Mouse (Mus musculus) neural tube, embryonic 12.5 days (tissue): ENCODE measurements around the gene Gm44973. TPM values are rescaled to one million over a fixed set of nuclear protein-coding genes. Genes with fewer than 3 reads are reported as not detected.
A peak's percentile ranks its signal among the peaks of the same experiment; 100 is the strongest.

Source experiments
- ATAC-seq: fragments of 200-750 bp; cut with Nextera tagmentation; 2 replicates; pipeline ENCODE4 v1.8.0; 2017; ENCODE audit warnings: low read depth, mild to moderate bottlenecking, moderate TSS enrichment, moderate library complexity; ENCODE audit not compliant: low FRiP score
- H3K27ac ChIP-seq: fragments of 300-500 bp; sonication (generic); 2 replicates; pipeline ENCODE4 v1.5.1; 2016
- H3K27me3 ChIP-seq: fragments of 300-500 bp; sonication (generic); replicated peaks from 2 replicates; pipeline ENCODE4 v1.6.1; 2016; ENCODE audit warnings: mild to moderate bottlenecking
- H3K36me3 ChIP-seq: fragments of 300-500 bp; sonication (generic); 2 replicates; pipeline ENCODE4 v1.6.1; 2016; ENCODE audit warnings: mild to moderate bottlenecking
- H3K4me1 ChIP-seq: fragments of 300-500 bp; sonication (generic); 2 replicates; pipeline ENCODE4 v1.6.1; 2016
- H3K4me2 ChIP-seq: fragments of 300-500 bp; sonication (generic); replicated peaks from 2 replicates; pipeline ENCODE4 v1.6.1; 2016; ENCODE audit warnings: mild to moderate bottlenecking
- H3K4me3 ChIP-seq: fragments of 300-500 bp; sonication (generic); 2 replicates; pipeline ENCODE4 v1.5.1; 2016
- H3K9ac ChIP-seq: fragments of 300-500 bp; sonication (generic); 2 replicates; pipeline ENCODE4 v1.6.1; 2016; ENCODE audit warnings: mild to moderate bottlenecking
- H3K9me3 ChIP-seq: fragments of 300-500 bp; sonication (generic); 2 replicates; pipeline ENCODE4 v1.6.1; 2016; ENCODE audit warnings: mild to moderate bottlenecking
- WGBS: fragments of 180-500 bp; shearing (Covaris S2); methylation state at CpG from one replicate; pipeline ENCODE4 v1.1.7; 2016; 5-methylcytosine and 5-hydroxymethylcytosine counted together
- polyA plus RNA-seq: library from polyadenylated mRNA; unstranded; fragments of >200 nt; fragmentation: Nextera tagmentation; extraction: Ambion mirVana; gene quantifications from 2 replicates; pipeline ENCODE4 v1.2.1, GENCODE M21; 2016

The Gm44973 gene
- 0.26 TPM in 1 of 2 replicates, not detected in the other for polyA plus RNA-seq

GRCm38 (mm10) chr7:5015118-5016001, at the start of gene Gm44973:
Gm44973 (plus strand) TSS chr7:5015496.
- H3K4me2 ChIP-seq = peak within 1 kb of the TSS; percentile 55
- peak within 1 kb of the TSS; percentile 63 for H3K4me3 ChIP-seq
- H3K27ac ChIP-seq = peak within 1 kb of the TSS; percentile 95
- WGBS = under 1% methylated on average over 74 of the region's 76 CpGs
- ATAC-seq = peak; percentile 82
- H3K9me3 ChIP-seq = no peaks in the 10 kb centered on the region
- peaks cover 26% of the 10 kb centered on the region for H3K36me3 ChIP-seq
- H3K9ac ChIP-seq = peak within 1 kb of the TSS; percentile 78
- no peaks in the 10 kb centered on the region for H3K4me1 ChIP-seq
- no peaks in the 10 kb centered on the region for H3K27me3 ChIP-seq

GRCm38 (mm10) chr7:4971068-4971467, 44.2 kb upstream of the Gm44973 start, which contains the start of gene Sbk3:
Sbk3 (minus strand) TSS chr7:4971168.
- Histone ChIP-seq H3K9ac (no peak within 1 kb of the TSS), H3K36me3 (no peaks in the 10 kb centered on the region), H3K9me3 (no peaks in the 10 kb centered on the region), H3K27me3 (peaks cover 6% of the 10 kb centered on the region; the same call in 1 of the 2 replicates), H3K4me3 (no peak within 1 kb of the TSS), H3K4me1 (no peaks in the 10 kb centered on the region), H3K27ac (no peak within 1 kb of the TSS), H3K4me2 (no peak within 1 kb of the TSS)
- 46% methylated on average over 6 of the region's 6 CpGs for WGBS
- no peak for ATAC-seq

GRCm38 (mm10) chr7:4971710-4972109, 43.6 kb upstream of the Gm44973 start:
- Histone ChIP-seq H3K27ac (no peak overlapping the region), H3K9me3 (peaks cover 1% of the 10 kb centered on the region; the same call in 1 of the 2 replicates), H3K36me3 (no peaks in the 10 kb centered on the region), H3K27me3 (peaks cover 6% of the 10 kb centered on the region; the same call in 1 of the 2 replicates), H3K4me2 (no peak overlapping the region), H3K4me3 (no peak overlapping the region), H3K9ac (no peak overlapping the region), H3K4me1 (no peaks in the 10 kb centered on the region)
- ATAC-seq = no peak
- 38% methylated on average over 7 of the region's 7 CpGs for WGBS

- Histone ChIP-seq H3K9ac (no peak overlapping the region), H3K4me3 (no peak overlapping the region), H3K27me3 (peaks cover 3% of the 10 kb centered on the region; the same call in 1 of the 2 replicates), H3K9me3 (peaks cover 4% of the 10 kb centered on the region; the same call in 1 of the 2 replicates), H3K27ac (no peak overlapping the region), H3K36me3 (no peaks in the 10 kb centered on the region), H3K4me1 (no peaks in the 10 kb centered on the region), H3K4me2 (no peak overlapping the region)
- ATAC-seq = no peak
- WGBS = 76% methylated on average over 18 of the region's 18 CpGs
These were observed 42.8 kb upstream of the Gm44973 start for GRCm38 (mm10) chr7:4972321-4973047.

- Histone ChIP-seq H3K4me3 (no peak overlapping the region), H3K27ac (no peak overlapping the region), H3K9ac (no peak overlapping the region), H3K4me2 (no peak overlapping the region), H3K36me3 (no peaks in the 10 kb centered on the region), H3K4me1 (no peaks in the 10 kb centered on the region), H3K9me3 (peaks cover 4% of the 10 kb centered on the region; the same call in 1 of the 2 replicates), H3K27me3 (no peaks in the 10 kb centered on the region)
- ATAC-seq = no peak
- WGBS = 69% methylated on average over 4 of the region's 4 CpGs
These were observed 39.8 kb upstream of the Gm44973 start for GRCm38 (mm10) chr7:4975455-4975854.

GRCm38 (mm10) chr7:4976832-4977231, 38.5 kb upstream of the Gm44973 start:
- H3K27ac ChIP-seq = no peak overlapping the region
- ATAC-seq = no peak
- no peaks in the 10 kb centered on the region for H3K27me3 ChIP-seq
- H3K4me1 ChIP-seq = no peaks in the 10 kb centered on the region
- H3K36me3 ChIP-seq = no peaks in the 10 kb centered on the region
- H3K9ac ChIP-seq = no peak overlapping the region
- peaks cover 4% of the 10 kb centered on the region; the same call in 1 of the 2 replicates for H3K9me3 ChIP-seq
- no peak overlapping the region for H3K4me2 ChIP-seq
- WGBS = 89% methylated on average over 7 of the region's 7 CpGs
- H3K4me3 ChIP-seq = no peak overlapping the region

- H3K27me3 ChIP-seq = peaks cover 7% of the 10 kb centered on the region
- H3K4me1 ChIP-seq = peaks cover 5% of the 10 kb centered on the region
- H3K9ac ChIP-seq = no peak overlapping the region
- no peak for ATAC-seq
- 68% methylated on average over 2 of the region's 2 CpGs for WGBS
- H3K36me3 ChIP-seq = peaks cover 21% of the 10 kb centered on the region
- 0 out of 2 replicates have a peak, but pooled peaks cover 10% of the 10 kb centered on the region for H3K9me3 ChIP-seq
- no peak overlapping the region for H3K4me3 ChIP-seq
- H3K27ac ChIP-seq = no peak overlapping the region
- no peak overlapping the region for H3K4me2 ChIP-seq
These were observed 27.0 kb upstream of the Gm44973 start for GRCm38 (mm10) chr7:4988250-4988649.

GRCm38 (mm10) chr7:4993347-4993998, 21.8 kb upstream of the Gm44973 start:
- 23% methylated on average over 55 of the region's 55 CpGs for WGBS
- H3K36me3 ChIP-seq = peaks cover 35% of the 10 kb centered on the region
- no peak for ATAC-seq

GRCm38 (mm10) chr7:4993999-4994788, 21.1 kb upstream of the Gm44973 start:
- 49% methylated on average over 59 of the region's 59 CpGs for WGBS
- no peak for ATAC-seq
- H3K9ac ChIP-seq = peak overlapping the region; percentile 83
- H3K4me2 ChIP-seq = peak overlapping the region; percentile 89
- peaks cover 22% of the 10 kb centered on the region for H3K27me3 ChIP-seq
- H3K4me3 ChIP-seq = peak overlapping the region; percentile 65
- H3K36me3 ChIP-seq = peaks cover 35% of the 10 kb centered on the region
- 0 out of 2 replicates have a peak, but pooled peaks cover 15% of the 10 kb centered on the region for H3K9me3 ChIP-seq
- H3K27ac ChIP-seq = no peak overlapping the region
- peaks cover 33% of the 10 kb centered on the region for H3K4me1 ChIP-seq

More at GRCm38 (mm10) chr7:4993347-4993998, 21.8 kb upstream of the Gm44973 start:
- Histone ChIP-seq H3K4me2 (peak overlapping the region; percentile 89), H3K4me3 (peak overlapping the region; percentile 65), H3K9ac (peak overlapping the region; percentile 83), H3K27me3 (peaks cover 22% of the 10 kb centered on the region), H3K27ac (no peak overlapping the region), H3K4me1 (peaks cover 33% of the 10 kb centered on the region), H3K9me3 (0 out of 2 replicates have a peak, but pooled peaks cover 15% of the 10 kb centered on the region)

- Histone ChIP-seq H3K9ac (peak overlapping the region; percentile 83), H3K9me3 (0 out of 2 replicates have a peak, but pooled peaks cover 14% of the 10 kb centered on the region), H3K27ac (peak overlapping the region; percentile 46; the same call in 1 of the 2 replicates), H3K36me3 (peaks cover 35% of the 10 kb centered on the region), H3K4me3 (peak overlapping the region; percentile 65), H3K4me1 (peaks cover 33% of the 10 kb centered on the region), H3K27me3 (peaks cover 22% of the 10 kb centered on the region), H3K4me2 (peak overlapping the region; percentile 89)
- ATAC-seq = peak; percentile 8
- 8% methylated on average over 19 of the region's 19 CpGs for WGBS
These were observed 19.9 kb upstream of the Gm44973 start for GRCm38 (mm10) chr7:4995268-4996002.
